Mouse (Mus musculus): Measurements from ENCODE around the gene Dll4. TPM values are rescaled to one million over a fixed set of nuclear protein-coding genes. Genes with fewer than 3 reads are reported as not detected.

The Dll4 gene
- polyA plus RNA-seq, 1 experiment from 2014 or later, result 3.3 TPM

- WGBS, result 87% methylated on average over 8 of the region's 8 CpGs
- no peaks in the 10 kb centered on the region for H3K9me3 ChIP-seq
- H3K27me3 ChIP-seq (ENCODE audit: poor library complexity, severe bottlenecking), result peaks cover 48% of the 10 kb centered on the region
These were observed 28.1 kb downstream of the Dll4 start for GRCm38 (mm10) chr2:119353707-119354106.

GRCm38 (mm10) chr2:119355089-119355488 lies 29.5 kb downstream of the Dll4 start:
- no peak for DNase-seq (ENCODE audit: extremely low spot score, low spot score)
- Histone ChIP-seq H3K4me1 (peaks cover 18% of the 10 kb centered on the region), H3K27me3 (ENCODE audit: poor library complexity, severe bottlenecking) (peaks cover 38% of the 10 kb centered on the region), H3K27ac (no peak overlapping the region), H3K36me3 (replicated peaks) (no peaks in the 10 kb centered on the region), H3K9me3 (no peaks in the 10 kb centered on the region), H3K4me3 (no peak overlapping the region)
- 88% methylated on average over 3 of the region's 3 CpGs for WGBS

More at GRCm38 (mm10) chr2:119353707-119354106, 28.1 kb downstream of the Dll4 start:
- no peak for DNase-seq (ENCODE audit: extremely low spot score, low spot score)
- H3K36me3 ChIP-seq (replicated peaks), result no peaks in the 10 kb centered on the region
- H3K4me1 ChIP-seq, result peaks cover 18% of the 10 kb centered on the region
- no peak overlapping the region for H3K4me3 ChIP-seq
- no peak overlapping the region for H3K27ac ChIP-seq

GRCm38 (mm10) chr2:119355651-119356050 lies 30.1 kb downstream of the Dll4 start:
- 26% methylated on average over 7 of the region's 7 CpGs for WGBS
- H3K36me3 ChIP-seq (replicated peaks), result no peaks in the 10 kb centered on the region
- DNase-seq (ENCODE audit: extremely low spot score, low spot score), result no peak
- H3K27me3 ChIP-seq (ENCODE audit: poor library complexity, severe bottlenecking), result peaks cover 32% of the 10 kb centered on the region
- H3K27ac ChIP-seq, result no peak overlapping the region
- H3K4me3 ChIP-seq, result no peak overlapping the region
- H3K4me1 ChIP-seq, result peaks cover 13% of the 10 kb centered on the region
- peaks cover under 1% of the 10 kb centered on the region; the same call in 1 of the 2 replicates for H3K9me3 ChIP-seq

GRCm38 (mm10) chr2:119356310-119356709 lies 30.7 kb downstream of the Dll4 start:
- Histone ChIP-seq H3K9me3 (peaks cover 7% of the 10 kb centered on the region; the same call in 1 of the 2 replicates), H3K4me1 (peaks cover 6% of the 10 kb centered on the region), H3K4me3 (no peak overlapping the region), H3K27me3 (ENCODE audit: poor library complexity, severe bottlenecking) (peaks cover 25% of the 10 kb centered on the region), H3K27ac (no peak overlapping the region), H3K36me3 (replicated peaks) (no peaks in the 10 kb centered on the region)
- no peak for DNase-seq (ENCODE audit: extremely low spot score, low spot score)

GRCm38 (mm10) chr2:119356805-119357204 lies 31.2 kb downstream of the Dll4 start:
- DNase-seq (ENCODE audit: extremely low spot score, low spot score), result no peak
- H3K27ac ChIP-seq, result no peak overlapping the region
- 91% methylated on average over 5 of the region's 5 CpGs for WGBS
- H3K9me3 ChIP-seq, result peaks cover 12% of the 10 kb centered on the region; the same call in 1 of the 2 replicates
- H3K4me3 ChIP-seq, result no peak overlapping the region
- H3K4me1 ChIP-seq, result peaks cover 1% of the 10 kb centered on the region; the same call in 1 of the 2 replicates
- H3K36me3 ChIP-seq (replicated peaks), result peaks cover 3% of the 10 kb centered on the region; the same call in 1 of the 2 replicates
- H3K27me3 ChIP-seq (ENCODE audit: poor library complexity, severe bottlenecking), result peaks cover 20% of the 10 kb centered on the region

GRCm38 (mm10) chr2:119358249-119358648 lies 32.7 kb downstream of the Dll4 start:
- peaks cover 3% of the 10 kb centered on the region; the same call in 1 of the 2 replicates for H3K36me3 ChIP-seq (replicated peaks)
- H3K4me1 ChIP-seq, result no peaks in the 10 kb centered on the region
- H3K27me3 ChIP-seq (ENCODE audit: poor library complexity, severe bottlenecking), result peaks cover 6% of the 10 kb centered on the region
- no peak overlapping the region for H3K4me3 ChIP-seq
- WGBS, result 90% methylated on average over 6 of the region's 6 CpGs
- peaks cover 15% of the 10 kb centered on the region; the same call in 1 of the 2 replicates for H3K9me3 ChIP-seq
- DNase-seq (ENCODE audit: extremely low spot score, low spot score), result no peak
- no peak overlapping the region for H3K27ac ChIP-seq

GRCm38 (mm10) chr2:119359721-119360291 lies 34.2 kb downstream of the Dll4 start:
- Histone ChIP-seq H3K4me1 (no peaks in the 10 kb centered on the region), H3K27me3 (ENCODE audit: poor library complexity, severe bottlenecking) (no peaks in the 10 kb centered on the region), H3K36me3 (replicated peaks) (peaks cover 3% of the 10 kb centered on the region; the same call in 1 of the 2 replicates), H3K9me3 (peaks cover 15% of the 10 kb centered on the region; the same call in 1 of the 2 replicates), H3K27ac (no peak overlapping the region), H3K4me3 (no peak overlapping the region)
- DNase-seq (ENCODE audit: extremely low spot score, low spot score), result no peak
- WGBS, result 93% methylated on average over 2 of the region's 2 CpGs

GRCm38 (mm10) chr2:119364969-119365368 lies 39.4 kb downstream of the Dll4 start:
- peaks cover 25% of the 10 kb centered on the region for H3K36me3 ChIP-seq (replicated peaks)
- H3K27me3 ChIP-seq (ENCODE audit: poor library complexity, severe bottlenecking), result no peaks in the 10 kb centered on the region
- H3K9me3 ChIP-seq, result peaks cover 15% of the 10 kb centered on the region; the same call in 1 of the 2 replicates
- H3K27ac ChIP-seq, result no peak overlapping the region
- WGBS, result 82% methylated on average over 3 of the region's 3 CpGs
- no peak for DNase-seq (ENCODE audit: extremely low spot score, low spot score)
- H3K4me1 ChIP-seq, result no peaks in the 10 kb centered on the region
- no peak overlapping the region for H3K4me3 ChIP-seq

- no peak for DNase-seq (ENCODE audit: extremely low spot score, low spot score)
These were observed 41.8 kb downstream of the Dll4 start for GRCm38 (mm10) chr2:119367346-119367745.

GRCm38 (mm10) chr2:119370116-119370515 lies 44.5 kb downstream of the Dll4 start:
- Histone ChIP-seq H3K9me3 (no peaks in the 10 kb centered on the region), H3K27ac (no peak overlapping the region), H3K4me3 (no peak overlapping the region), H3K4me1 (no peaks in the 10 kb centered on the region), H3K36me3 (replicated peaks) (peaks cover 73% of the 10 kb centered on the region), H3K27me3 (ENCODE audit: poor library complexity, severe bottlenecking) (no peaks in the 10 kb centered on the region)
- 96% methylated on average over 10 of the region's 10 CpGs for WGBS
- DNase-seq (ENCODE audit: extremely low spot score, low spot score), result no peak

More at GRCm38 (mm10) chr2:119367346-119367745, 41.8 kb downstream of the Dll4 start:
- Histone ChIP-seq H3K36me3 (replicated peaks) (peaks cover 46% of the 10 kb centered on the region), H3K9me3 (no peaks in the 10 kb centered on the region), H3K27me3 (ENCODE audit: poor library complexity, severe bottlenecking) (no peaks in the 10 kb centered on the region), H3K27ac (no peak overlapping the region), H3K4me3 (no peak overlapping the region), H3K4me1 (no peaks in the 10 kb centered on the region)
- 74% methylated on average over 3 of the region's 3 CpGs for WGBS

- H3K9me3 ChIP-seq, result no peaks in the 10 kb centered on the region
- H3K4me1 ChIP-seq, result no peaks in the 10 kb centered on the region
- no peak for DNase-seq (ENCODE audit: extremely low spot score, low spot score)
- WGBS, result 83% methylated on average over 9 of the region's 9 CpGs
- H3K27me3 ChIP-seq (ENCODE audit: poor library complexity, severe bottlenecking), result no peaks in the 10 kb centered on the region
- H3K27ac ChIP-seq, result no peak overlapping the region
- peaks cover 100% of the 10 kb centered on the region for H3K36me3 ChIP-seq (replicated peaks)
- no peak overlapping the region for H3K4me3 ChIP-seq
These were observed 51.7 kb downstream of the Dll4 start for GRCm38 (mm10) chr2:119377286-119377685.

GRCm38 (mm10) chr2:119377826-119378225 lies 52.2 kb downstream of the Dll4 start:
- whole genome bisulfite sequencing, result 87% methylated on average over 3 of the region's 3 CpGs
- H3K36me3 ChIP-seq (replicated peaks), result peaks cover 100% of the 10 kb centered on the region

GRCm38 (mm10) chr2:119379455-119379854 lies 53.9 kb downstream of the Dll4 start:
- no peak for DNase-seq (ENCODE audit: extremely low spot score, low spot score)
- WGBS, result 87% methylated on average over 3 of the region's 3 CpGs
- Histone ChIP-seq H3K27me3 (ENCODE audit: poor library complexity, severe bottlenecking) (no peaks in the 10 kb centered on the region), H3K27ac (no peak overlapping the region), H3K36me3 (replicated peaks) (peaks cover 94% of the 10 kb centered on the region), H3K9me3 (no peaks in the 10 kb centered on the region), H3K4me3 (no peak overlapping the region), H3K4me1 (no peaks in the 10 kb centered on the region)

More at GRCm38 (mm10) chr2:119377826-119378225, 52.2 kb downstream of the Dll4 start:
- H3K4me3 ChIP-seq, result no peak overlapping the region
- H3K27ac ChIP-seq, result no peak overlapping the region
- no peaks in the 10 kb centered on the region for H3K27me3 ChIP-seq (ENCODE audit: poor library complexity, severe bottlenecking)
- no peak for DNase-seq (ENCODE audit: extremely low spot score, low spot score)
- no peaks in the 10 kb centered on the region for H3K4me1 ChIP-seq
- no peaks in the 10 kb centered on the region for H3K9me3 ChIP-seq

All from forebrain, embryonic 10.5 days (tissue).